Mouse (Mus musculus): ENCODE data around the gene Mmrn1. TPM values are rescaled to one million over a fixed set of nuclear protein-coding genes. Genes with fewer than 3 reads are reported as not detected.
"Not testable (repeated sequence)": the region's sequence is repeated elsewhere in the genome, so short reads cannot be mapped to it uniquely, and the experiment has no call there.

Gene Mmrn1
- total RNA-seq (2015; ENCODE audit: low replicate concordance) = 2.9 and 3.8 TPM in 2 replicates
- total RNA-seq (2017; ENCODE audit: low replicate concordance) = 0.84 and 2.5 TPM in 2 replicates

GRCm38 (mm10) chr6:60924676-60925075 is at the start of gene Mmrn1:
Mmrn1 (plus strand) TSS chr6:60924976.
- ATAC-seq (replicated peaks; ENCODE audit: low FRiP score, poor library complexity, severe bottlenecking) = not testable (repeated sequence)

- no peak for ATAC-seq (replicated peaks; ENCODE audit: low FRiP score, poor library complexity, severe bottlenecking)
These were observed 44.4 kb upstream of the Mmrn1 start for GRCm38 (mm10) chr6:60880362-60880761.

GRCm38 (mm10) chr6:60881534-60881933 is 43.2 kb upstream of the Mmrn1 start:
- no peak for ATAC-seq (replicated peaks; ENCODE audit: low FRiP score, poor library complexity, severe bottlenecking)

- peak; percentile 80 for ATAC-seq (replicated peaks; ENCODE audit: low FRiP score, poor library complexity, severe bottlenecking)
These were observed 17.5 kb upstream of the Mmrn1 start for GRCm38 (mm10) chr6:60907272-60907671.

- ATAC-seq (replicated peaks; ENCODE audit: low FRiP score, poor library complexity, severe bottlenecking) = peak; percentile 69
These were observed 6.6 kb downstream of the Mmrn1 start for GRCm38 (mm10) chr6:60931364-60931763.

- peak; percentile 74 for ATAC-seq (replicated peaks; ENCODE audit: low FRiP score, poor library complexity, severe bottlenecking)
These were observed 10.1 kb downstream of the Mmrn1 start for GRCm38 (mm10) chr6:60934835-60935234.

- ATAC-seq (replicated peaks; ENCODE audit: low FRiP score, poor library complexity, severe bottlenecking) = peak; percentile 87
These were observed 10.8 kb downstream of the Mmrn1 start for GRCm38 (mm10) chr6:60935448-60936130.

GRCm38 (mm10) chr6:60944178-60944577 is 19.4 kb downstream of the Mmrn1 start:
- no peak for ATAC-seq (replicated peaks; ENCODE audit: low FRiP score, poor library complexity, severe bottlenecking)

- no peak for ATAC-seq (replicated peaks; ENCODE audit: low FRiP score, poor library complexity, severe bottlenecking)
These were observed 19.8 kb downstream of the Mmrn1 start for GRCm38 (mm10) chr6:60944621-60945020.

- peak; percentile 100 for ATAC-seq (replicated peaks; ENCODE audit: low FRiP score, poor library complexity, severe bottlenecking)
These were observed 25.6 kb downstream of the Mmrn1 start for GRCm38 (mm10) chr6:60950415-60950814.

- ATAC-seq (replicated peaks; ENCODE audit: low FRiP score, poor library complexity, severe bottlenecking) = no peak
These were observed 36.5 kb downstream of the Mmrn1 start for GRCm38 (mm10) chr6:60961285-60961684.

GRCm38 (mm10) chr6:60961838-60962237 is 37.1 kb downstream of the Mmrn1 start:
- no peak for ATAC-seq (replicated peaks; ENCODE audit: low FRiP score, poor library complexity, severe bottlenecking)

- ATAC-seq (replicated peaks; ENCODE audit: low FRiP score, poor library complexity, severe bottlenecking) = no peak
These were observed 37.9 kb downstream of the Mmrn1 start for GRCm38 (mm10) chr6:60962668-60963067.

GRCm38 (mm10) chr6:60963726-60964125 is 39.0 kb downstream of the Mmrn1 start:
- ATAC-seq (replicated peaks; ENCODE audit: low FRiP score, poor library complexity, severe bottlenecking) = no peak

GRCm38 (mm10) chr6:60966931-60967330 is 42.2 kb downstream of the Mmrn1 start:
- no peak for ATAC-seq (replicated peaks; ENCODE audit: low FRiP score, poor library complexity, severe bottlenecking)

GRCm38 (mm10) chr6:60969407-60969806 is 44.6 kb downstream of the Mmrn1 start:
- no peak for ATAC-seq (replicated peaks; ENCODE audit: low FRiP score, poor library complexity, severe bottlenecking)

- no peak for ATAC-seq (replicated peaks; ENCODE audit: low FRiP score, poor library complexity, severe bottlenecking)
These were observed 46.0 kb downstream of the Mmrn1 start for GRCm38 (mm10) chr6:60970811-60971210.

- ATAC-seq (replicated peaks; ENCODE audit: low FRiP score, poor library complexity, severe bottlenecking) = no peak
These were observed 53.8 kb downstream of the Mmrn1 start for GRCm38 (mm10) chr6:60978610-60979009.

- no peak for ATAC-seq (replicated peaks; ENCODE audit: low FRiP score, poor library complexity, severe bottlenecking)
These were observed 54.3 kb downstream of the Mmrn1 start for GRCm38 (mm10) chr6:60979039-60979438.

- ATAC-seq (replicated peaks; ENCODE audit: low FRiP score, poor library complexity, severe bottlenecking) = no peak
These were observed 59.6 kb downstream of the Mmrn1 start for GRCm38 (mm10) chr6:60984360-60984759.

- 0 out of 2 replicates have a peak, but pooled peaks have one; percentile 62 for ATAC-seq (replicated peaks; ENCODE audit: low FRiP score, poor library complexity, severe bottlenecking)
These were observed 61.1 kb downstream of the Mmrn1 start for GRCm38 (mm10) chr6:60985919-60986318.

- no peak for ATAC-seq (replicated peaks; ENCODE audit: low FRiP score, poor library complexity, severe bottlenecking)
These were observed 62.1 kb downstream of the Mmrn1 start for GRCm38 (mm10) chr6:60986914-60987313.
